Mouse (Mus musculus): ENCODE results near the gene Exosc10. TPM values are rescaled to one million over a fixed set of nuclear protein-coding genes. Genes with fewer than 3 reads are reported as not detected.

Gene Exosc10
- polyA plus RNA-seq, 1 experiment from 2014 or later = 82.1 TPM

DNA sequence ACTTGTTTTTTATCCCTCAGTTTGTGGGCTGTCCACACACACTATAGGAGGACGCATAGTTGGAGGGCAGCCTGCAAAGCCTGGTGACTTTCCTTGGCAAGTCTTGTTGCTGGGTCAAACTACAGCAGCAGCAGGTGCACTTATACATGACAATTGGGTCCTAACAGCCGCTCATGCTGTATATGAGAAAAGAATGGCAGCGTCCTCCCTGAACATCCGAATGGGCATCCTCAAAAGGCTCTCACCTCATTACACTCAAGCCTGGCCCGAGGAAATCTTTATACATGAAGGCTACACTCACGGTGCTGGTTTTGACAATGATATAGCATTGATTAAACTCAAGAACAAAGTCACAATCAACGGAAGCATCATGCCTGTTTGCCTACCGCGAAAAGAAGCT is 55.5 kb downstream of the Exosc10 start:
- Histone ChIP-seq H3K27me3 (no peaks in the 10 kb centered on the region), H3K9me3 (no peaks in the 10 kb centered on the region), H3K27ac (no peak overlapping the region), H3K9ac (no peak overlapping the region), H3K4me3 (no peak overlapping the region), H3K4me1 (0 out of 2 replicates have a peak, but pooled peaks cover 2% of the 10 kb centered on the region), H3K36me3 (peaks cover 49% of the 10 kb centered on the region), H3K4me2 (no peak overlapping the region)
- ATAC-seq (ENCODE audit: insufficient number of reproducible peaks, low FRiP score, low TSS enrichment, low read depth) = no peak
- 86% methylated on average over 9 of the region's 9 CpGs for WGBS

GRCm38 (mm10) chr4:148619805-148620204 is 61.6 kb downstream of the Exosc10 start:
- H3K4me2 ChIP-seq = no peak overlapping the region
- no peak overlapping the region for H3K9ac ChIP-seq
- no peaks in the 10 kb centered on the region for H3K27me3 ChIP-seq
- H3K4me1 ChIP-seq = peaks cover 21% of the 10 kb centered on the region
- H3K4me3 ChIP-seq = no peak overlapping the region
- peaks cover 85% of the 10 kb centered on the region for H3K36me3 ChIP-seq
- H3K27ac ChIP-seq = no peak overlapping the region
- no peaks in the 10 kb centered on the region for H3K9me3 ChIP-seq
- no peak for ATAC-seq (ENCODE audit: insufficient number of reproducible peaks, low FRiP score, low TSS enrichment, low read depth)
- WGBS = 70% methylated on average over 1 of the region's 1 CpGs

DNA sequence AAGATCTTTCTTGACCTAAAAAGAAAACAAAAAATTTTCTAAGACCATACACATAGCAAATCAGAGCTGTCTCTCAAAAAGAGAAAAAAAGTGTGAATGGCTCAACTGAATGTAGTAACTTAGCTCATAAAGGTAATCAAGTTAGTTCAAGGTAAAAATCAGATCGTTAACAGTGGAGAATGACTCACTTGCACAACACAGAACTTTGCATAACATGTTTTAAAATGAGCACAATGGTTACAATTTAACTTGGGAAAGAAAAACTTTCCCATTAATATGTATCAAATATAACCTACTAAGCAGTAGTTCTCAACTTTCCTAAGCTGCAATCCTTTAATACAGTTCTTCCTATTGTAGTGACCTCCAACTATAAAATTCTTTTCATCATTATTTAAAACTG is 62.5 kb downstream of the Exosc10 start:
- Histone ChIP-seq H3K27me3 (no peaks in the 10 kb centered on the region), H3K27ac (no peak overlapping the region), H3K9me3 (no peaks in the 10 kb centered on the region), H3K4me1 (peaks cover 25% of the 10 kb centered on the region), H3K9ac (no peak overlapping the region), H3K4me2 (no peak overlapping the region), H3K36me3 (peaks cover 79% of the 10 kb centered on the region), H3K4me3 (no peak overlapping the region)
- 92% methylated on average over 1 of the region's 1 CpGs for WGBS
- no peak for ATAC-seq (ENCODE audit: insufficient number of reproducible peaks, low FRiP score, low TSS enrichment, low read depth)

GRCm38 (mm10) chr4:148622485-148622884 is 64.3 kb downstream of the Exosc10 start:
- no peaks in the 10 kb centered on the region for H3K9me3 ChIP-seq
- no peak overlapping the region for H3K4me3 ChIP-seq
- WGBS = 86% methylated on average over 4 of the region's 4 CpGs
- H3K27ac ChIP-seq = no peak overlapping the region
- H3K4me2 ChIP-seq = no peak overlapping the region
- peaks cover 66% of the 10 kb centered on the region for H3K36me3 ChIP-seq
- ATAC-seq (ENCODE audit: insufficient number of reproducible peaks, low FRiP score, low TSS enrichment, low read depth) = no peak
- H3K27me3 ChIP-seq = no peaks in the 10 kb centered on the region
- peaks cover 28% of the 10 kb centered on the region for H3K4me1 ChIP-seq
- no peak overlapping the region for H3K9ac ChIP-seq

- 85% methylated on average over 4 of the region's 4 CpGs for WGBS
- H3K4me1 ChIP-seq = peaks cover 28% of the 10 kb centered on the region
- no peak overlapping the region for H3K9ac ChIP-seq
- no peaks in the 10 kb centered on the region for H3K27me3 ChIP-seq
- H3K9me3 ChIP-seq = no peaks in the 10 kb centered on the region
- ATAC-seq (ENCODE audit: insufficient number of reproducible peaks, low FRiP score, low TSS enrichment, low read depth) = no peak
- H3K4me3 ChIP-seq = no peak overlapping the region
- H3K27ac ChIP-seq = no peak overlapping the region
- peaks cover 60% of the 10 kb centered on the region for H3K36me3 ChIP-seq
- no peak overlapping the region for H3K4me2 ChIP-seq
Observed at GRCm38 (mm10) chr4:148623609-148624008, 65.4 kb downstream of the Exosc10 start.

DNA sequence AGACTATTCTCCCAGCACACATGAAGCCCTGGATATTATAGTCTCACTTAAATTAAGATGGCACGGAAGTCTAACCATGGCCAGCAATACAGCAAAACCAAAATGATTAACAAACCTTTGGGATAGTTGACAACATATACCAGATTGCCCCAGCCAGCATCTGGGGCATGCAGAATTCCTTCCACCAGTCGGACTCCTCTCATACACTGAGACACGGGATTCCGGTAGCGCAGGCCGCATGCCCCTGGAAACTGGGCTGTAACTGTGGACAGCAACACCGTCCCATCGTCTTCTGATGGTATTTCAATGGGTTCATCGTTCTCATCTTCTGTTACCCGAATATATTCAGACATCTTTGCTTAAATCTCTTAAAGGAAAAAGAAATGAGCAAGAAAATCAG is 66.8 kb downstream of the Exosc10 start:
- Histone ChIP-seq H3K4me3 (peak overlapping the region; percentile 85), H3K27ac (no peak overlapping the region), H3K36me3 (peaks cover 46% of the 10 kb centered on the region), H3K9ac (no peak overlapping the region), H3K27me3 (no peaks in the 10 kb centered on the region), H3K4me1 (peaks cover 28% of the 10 kb centered on the region), H3K4me2 (peak overlapping the region; percentile 67), H3K9me3 (no peaks in the 10 kb centered on the region)
- WGBS = 81% methylated on average over 10 of the region's 10 CpGs
- ATAC-seq (ENCODE audit: insufficient number of reproducible peaks, low FRiP score, low TSS enrichment, low read depth) = no peak

- Histone ChIP-seq H3K36me3 (peaks cover 38% of the 10 kb centered on the region), H3K27ac (peak overlapping the region; percentile 95), H3K4me3 (peak overlapping the region; percentile 85), H3K9me3 (no peaks in the 10 kb centered on the region), H3K4me1 (peaks cover 28% of the 10 kb centered on the region), H3K4me2 (peak overlapping the region; percentile 67), H3K27me3 (no peaks in the 10 kb centered on the region), H3K9ac (peak overlapping the region; percentile 96)
- WGBS = under 1% methylated on average over 57 of the region's 57 CpGs
- peak; percentile 35 for ATAC-seq (ENCODE audit: insufficient number of reproducible peaks, low FRiP score, low TSS enrichment, low read depth)
Observed at GRCm38 (mm10) chr4:148625756-148626622, 67.8 kb downstream of the Exosc10 start.

GRCm38 (mm10) chr4:148626623-148627185 is 68.5 kb downstream of the Exosc10 start, which contains the start of gene Tardbp:
Gene Tardbp, minus strand, starts transcription at chr4:148627019.
- no peaks in the 10 kb centered on the region for H3K27me3 ChIP-seq
- peak within 1 kb of the TSS; percentile 85 for H3K4me3 ChIP-seq
- peaks cover 31% of the 10 kb centered on the region for H3K36me3 ChIP-seq
- WGBS = under 1% methylated on average over 51 of the region's 51 CpGs
- peak; percentile 95 for ATAC-seq (ENCODE audit: insufficient number of reproducible peaks, low FRiP score, low TSS enrichment, low read depth)
- H3K27ac ChIP-seq = peak within 1 kb of the TSS; percentile 95
- H3K4me1 ChIP-seq = peaks cover 26% of the 10 kb centered on the region
- H3K9me3 ChIP-seq = no peaks in the 10 kb centered on the region
- peak within 1 kb of the TSS; percentile 96 for H3K9ac ChIP-seq
- peak within 1 kb of the TSS; percentile 67 for H3K4me2 ChIP-seq

DNA sequence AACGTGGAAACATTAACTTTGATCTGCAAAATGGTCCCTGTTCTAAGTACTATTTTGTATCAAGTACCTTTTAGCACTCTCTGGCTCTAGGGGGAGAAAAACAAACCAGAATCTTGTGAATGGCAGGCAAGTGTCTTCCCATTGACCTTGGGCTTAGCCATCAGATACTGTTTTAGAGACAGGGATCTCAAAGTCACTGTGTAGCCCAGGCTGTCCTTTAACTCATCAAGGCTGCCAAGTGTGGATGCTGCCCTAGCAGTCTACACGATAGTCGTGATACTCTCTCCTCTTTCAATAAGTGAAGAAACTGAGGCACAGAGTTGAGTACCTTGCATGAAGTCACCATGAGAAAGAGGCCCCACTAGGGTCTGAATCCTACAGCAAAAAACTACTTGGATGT is 69.0 kb downstream of the Exosc10 start:
- Histone ChIP-seq H3K36me3 (peaks cover 26% of the 10 kb centered on the region), H3K4me1 (peaks cover 26% of the 10 kb centered on the region), H3K27me3 (no peaks in the 10 kb centered on the region), H3K27ac (no peak overlapping the region), H3K4me3 (peak overlapping the region; percentile 85), H3K4me2 (peak overlapping the region; percentile 44), H3K9ac (no peak overlapping the region), H3K9me3 (no peaks in the 10 kb centered on the region)
- ATAC-seq (ENCODE audit: insufficient number of reproducible peaks, low FRiP score, low TSS enrichment, low read depth) = no peak
- WGBS = 62% methylated on average over 3 of the region's 3 CpGs

Other genes with a start within 250 kb of the Exosc10 start
- gene Ubiad1, start 113.7 kb upstream of the Exosc10 start, polyA plus RNA-seq (2015; fragmentation: Nextera tagmentation; extraction: Ambion mirVana) = 19.4 and 21.4 TPM in 2 replicates
- gene Mtor, start 109.8 kb upstream of the Exosc10 start, polyA plus RNA-seq (2015; fragmentation: Nextera tagmentation; extraction: Ambion mirVana) = 13.6 and 13.8 TPM in 2 replicates
- gene Angptl7, start 58.0 kb upstream of the Exosc10 start, polyA plus RNA-seq (2015; fragmentation: Nextera tagmentation; extraction: Ambion mirVana) = 1.8 and 4.1 TPM in 2 replicates
- gene Srm, start 33.1 kb downstream of the Exosc10 start, polyA plus RNA-seq (2015; fragmentation: Nextera tagmentation; extraction: Ambion mirVana) = 247 and 256 TPM in 2 replicates
- 0.32 and 0.45 TPM in 2 replicates for gene Masp2, start 44.1 kb downstream of the Exosc10 start, polyA plus RNA-seq (2015; fragmentation: Nextera tagmentation; extraction: Ambion mirVana)
- 287 and 301 TPM in 2 replicates for gene Tardbp, start 68.6 kb downstream of the Exosc10 start, polyA plus RNA-seq (2015; fragmentation: Nextera tagmentation; extraction: Ambion mirVana)
- not detected in 2 replicates for gene Gm572, start 84.9 kb downstream of the Exosc10 start, polyA plus RNA-seq (2015; fragmentation: Nextera tagmentation; extraction: Ambion mirVana)
- 7.2 and 9.9 TPM in 2 replicates for gene Casz1, start 246.0 kb downstream of the Exosc10 start, polyA plus RNA-seq (2015; fragmentation: Nextera tagmentation; extraction: Ambion mirVana)

All from limb, embryonic 15.5 days (tissue).